Mouse (Mus musculus) monocyte, adult 5-6 weeks (primary cell): ENCODE measurements around the gene Pcnx3. TPM values are rescaled to one million over a fixed set of nuclear protein-coding genes. Genes with fewer than 3 reads are reported as not detected.

Source experiments
- ATAC-seq: fragments of 153-309, 156-312 bp; replicated peaks from 2 replicates; pipeline ENCODE4 v1.8.0; 2017; ENCODE audit warnings: mild to moderate bottlenecking; ENCODE audit not compliant: low TSS enrichment, insufficient number of reproducible peaks, severe bottlenecking, poor library complexity, low FRiP score
- total RNA-seq: library from RNA; stranded (forward); fragments of 200-1000, 200-491, 200-594 nt; gene quantifications from 3 replicates; pipeline ENCODE4 v1.2.3, GENCODE M21; 2017

Pcnx3 gene
- total RNA-seq, 1 experiment from 2014 or later = 13.3 TPM

DNA sequence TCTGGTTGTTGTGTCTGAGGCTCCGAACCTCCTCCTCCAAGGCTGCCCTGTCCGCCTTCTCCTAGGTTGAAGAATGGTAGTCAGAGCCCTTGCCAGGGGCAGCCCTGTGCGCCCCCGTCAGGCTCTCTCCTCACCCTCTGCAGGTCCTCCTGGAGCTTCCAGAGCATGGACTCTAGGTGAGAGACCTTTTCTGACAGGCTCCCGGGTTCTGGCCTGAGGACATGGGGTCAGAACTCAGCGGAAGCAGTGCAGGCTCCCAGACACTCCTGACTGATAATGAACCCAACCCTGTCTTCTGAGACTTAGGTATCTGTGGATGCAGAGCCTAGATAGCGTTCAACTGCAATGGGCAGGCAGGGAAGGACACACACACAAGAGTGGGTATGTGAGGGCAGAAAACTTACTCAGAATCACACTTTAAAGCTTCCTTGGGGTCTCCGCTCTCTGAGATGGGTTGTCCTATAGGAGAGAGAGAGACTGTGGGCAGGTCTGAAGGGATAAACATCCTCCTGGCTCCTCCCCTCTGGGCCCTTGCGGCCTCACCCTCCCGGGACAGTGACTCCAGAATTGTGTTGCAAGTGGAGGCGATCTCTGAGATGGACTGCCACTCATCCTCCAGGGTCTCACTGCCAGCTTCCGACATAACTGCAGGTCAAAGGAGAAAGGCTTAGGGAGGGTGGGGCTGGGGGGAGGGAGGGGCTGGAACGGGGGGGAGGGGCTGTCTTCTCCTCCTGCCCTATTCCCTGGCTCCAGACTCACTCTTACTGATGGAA is 37.0 kb downstream of the Pcnx3 start:
- ATAC-seq = no peak

DNA sequence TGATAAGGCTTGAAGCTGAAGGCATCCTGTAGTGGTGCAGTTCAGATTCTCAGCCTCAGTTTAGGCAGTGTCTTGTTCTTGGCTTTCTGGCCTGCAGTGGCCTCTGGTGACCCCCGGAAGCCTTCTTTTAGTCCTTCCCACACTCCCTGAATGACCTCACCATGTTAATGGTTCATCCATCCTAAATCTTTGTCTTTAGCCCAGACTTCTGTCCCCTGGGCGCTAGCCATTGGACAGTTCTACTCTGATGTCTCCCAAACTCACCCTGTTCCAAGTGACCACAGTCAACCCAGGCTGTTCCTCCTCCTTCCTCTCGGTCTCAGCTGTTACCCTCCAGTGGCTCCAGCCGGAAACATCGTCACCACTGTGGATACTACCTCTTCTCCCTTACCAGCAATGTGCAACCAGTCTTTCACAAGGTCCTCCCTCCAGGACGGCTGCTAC is 39.4 kb downstream of the Pcnx3 start:
- ATAC-seq = peak; percentile 51

DNA sequence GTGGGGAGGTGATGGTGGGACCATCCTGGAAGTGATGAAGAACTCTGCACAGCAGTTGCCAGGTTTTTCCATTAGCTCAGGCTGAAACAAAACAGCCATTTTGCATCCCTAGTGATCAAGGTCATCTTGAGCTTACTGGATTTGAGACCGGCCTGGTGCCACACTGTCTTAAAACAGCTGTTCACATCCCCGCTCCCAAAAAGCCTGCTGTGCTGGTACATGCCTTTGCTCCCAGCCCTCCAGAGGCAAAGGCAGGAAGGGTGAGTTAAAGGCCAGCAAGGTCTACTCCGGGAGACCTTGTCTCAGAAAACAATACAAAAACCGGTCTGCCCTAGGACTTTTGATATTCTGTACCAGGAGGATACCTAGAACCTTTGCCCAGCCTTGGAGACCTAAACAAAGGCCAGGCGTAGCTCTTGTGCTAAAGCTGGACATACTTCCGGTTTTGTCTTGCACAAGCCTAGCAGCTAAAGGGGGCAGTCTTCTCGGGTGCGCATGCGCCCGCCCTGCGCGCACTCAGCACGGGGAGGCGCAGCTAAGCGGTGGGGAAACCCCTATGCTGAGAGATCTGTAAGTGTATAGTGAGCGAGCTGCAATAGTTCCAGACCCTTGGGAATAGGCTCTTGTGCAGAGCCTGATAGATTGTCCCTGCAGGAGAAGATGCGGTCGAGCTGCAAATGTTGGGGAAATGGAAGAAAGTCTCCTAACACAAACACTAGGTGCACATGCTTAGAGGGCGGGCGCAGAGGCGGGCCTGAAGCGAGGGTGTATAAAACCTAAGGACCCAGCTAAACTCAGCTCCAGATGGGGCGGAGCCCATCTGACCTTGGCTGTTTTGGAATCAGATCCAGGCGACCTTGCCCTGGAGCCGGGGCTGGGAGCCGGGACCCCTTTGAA is 40.1 kb downstream of the Pcnx3 start:
- ATAC-seq = peak; percentile 86

DNA sequence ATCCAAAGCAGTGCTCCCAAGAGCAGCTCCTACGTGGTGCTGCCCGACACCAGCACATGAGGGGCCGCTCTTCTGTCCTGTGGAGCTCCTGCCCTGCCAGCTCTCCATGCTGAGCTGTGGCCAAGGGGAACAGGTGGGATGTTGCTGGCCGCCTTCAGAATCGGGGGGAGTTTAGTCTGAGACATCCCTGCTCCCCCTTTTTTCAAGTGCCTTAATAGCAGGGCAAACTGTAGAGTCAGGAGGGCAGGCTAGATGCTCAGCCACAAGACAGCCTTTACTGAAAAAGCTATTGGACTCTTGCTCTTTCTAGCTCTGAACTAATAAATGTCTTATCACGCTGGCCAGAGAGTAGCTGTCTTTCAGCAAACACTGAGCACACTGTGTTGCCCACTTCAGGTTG is 40.9 kb downstream of the Pcnx3 start:
- ATAC-seq = no peak

DNA sequence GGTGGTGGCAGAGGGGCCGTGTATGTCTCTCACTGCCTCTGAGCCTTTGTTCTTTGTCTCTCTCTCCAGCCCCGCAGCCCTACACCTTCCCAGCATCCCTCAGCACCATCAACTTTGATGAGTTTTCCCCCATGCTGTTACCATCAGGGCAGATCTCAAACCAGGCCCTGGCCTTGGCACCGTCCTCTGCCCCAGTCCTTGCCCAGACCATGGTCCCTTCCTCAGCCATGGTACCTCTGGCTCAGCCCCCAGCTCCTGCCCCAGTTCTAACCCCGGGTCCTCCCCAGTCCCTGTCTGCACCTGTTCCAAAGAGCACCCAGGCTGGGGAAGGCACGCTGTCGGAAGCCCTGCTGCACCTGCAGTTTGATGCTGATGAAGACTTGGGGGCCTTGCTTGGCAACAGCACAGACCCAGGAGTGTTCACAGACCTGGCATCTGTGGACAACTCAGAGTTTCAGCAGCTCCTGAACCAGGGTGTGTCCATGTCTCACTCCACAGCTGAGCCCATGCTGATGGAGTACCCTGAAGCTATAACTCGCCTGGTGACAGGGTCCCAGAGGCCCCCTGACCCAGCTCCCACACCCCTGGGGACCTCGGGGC is 41.9 kb downstream of the Pcnx3 start:
- no peak for ATAC-seq

DNA sequence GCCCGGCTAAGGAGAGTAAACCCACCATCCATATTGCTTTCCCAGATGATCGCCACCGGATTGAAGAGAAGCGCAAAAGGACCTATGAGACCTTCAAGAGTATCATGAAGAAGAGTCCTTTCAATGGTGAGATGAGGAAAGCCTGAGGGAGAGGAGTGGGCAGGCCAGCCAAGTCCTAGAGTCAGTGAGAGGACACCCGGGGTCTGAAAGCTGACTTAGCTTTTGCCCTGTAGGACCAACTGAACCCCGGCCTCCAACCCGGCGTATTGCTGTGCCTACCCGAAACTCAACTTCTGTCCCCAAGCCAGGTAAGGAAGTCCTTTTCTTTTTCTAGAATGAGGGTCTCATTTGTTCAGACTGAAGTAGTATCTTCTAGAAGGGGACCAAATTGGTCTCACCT is 43.4 kb downstream of the Pcnx3 start:
- ATAC-seq = no peak

DNA sequence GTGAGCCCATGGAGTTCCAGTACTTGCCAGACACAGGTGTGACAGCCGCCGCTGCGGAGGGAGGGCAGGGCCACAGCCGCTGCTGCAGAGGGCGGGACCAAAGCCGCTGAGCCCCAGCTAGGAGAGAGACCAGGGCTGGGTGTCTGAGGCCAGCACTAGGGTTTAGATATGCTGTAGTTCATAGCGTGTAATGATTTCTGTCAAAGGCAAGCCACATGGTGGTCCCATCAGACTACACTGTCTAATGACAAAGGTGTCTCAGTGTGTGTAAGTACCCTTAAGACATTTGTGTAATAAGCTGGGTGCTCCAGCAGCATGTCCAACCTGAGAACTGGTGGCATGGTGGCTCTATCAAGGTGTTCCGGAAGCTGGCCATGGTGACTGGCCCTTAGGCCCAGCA is 47.1 kb downstream of the Pcnx3 start:
- ATAC-seq = no peak

DNA sequence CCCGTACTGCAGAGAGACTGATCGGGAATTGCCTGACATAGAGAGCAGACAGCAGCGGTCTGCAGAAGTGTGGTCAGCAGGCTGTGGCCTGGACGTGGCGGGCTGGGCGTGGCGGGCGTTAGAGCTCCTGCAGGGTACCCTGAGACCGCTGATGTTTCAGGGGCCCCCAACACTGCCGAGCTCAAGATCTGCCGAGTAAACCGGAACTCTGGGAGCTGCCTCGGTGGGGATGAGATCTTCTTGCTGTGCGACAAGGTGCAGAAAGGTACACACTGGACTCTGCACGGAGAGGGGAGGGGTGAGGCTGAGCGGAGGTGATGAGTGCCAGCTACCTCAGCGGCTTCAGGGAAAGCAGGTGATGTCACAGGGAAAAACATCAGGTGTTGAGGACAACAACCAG is 47.7 kb downstream of the Pcnx3 start:
- ATAC-seq = no peak

DNA sequence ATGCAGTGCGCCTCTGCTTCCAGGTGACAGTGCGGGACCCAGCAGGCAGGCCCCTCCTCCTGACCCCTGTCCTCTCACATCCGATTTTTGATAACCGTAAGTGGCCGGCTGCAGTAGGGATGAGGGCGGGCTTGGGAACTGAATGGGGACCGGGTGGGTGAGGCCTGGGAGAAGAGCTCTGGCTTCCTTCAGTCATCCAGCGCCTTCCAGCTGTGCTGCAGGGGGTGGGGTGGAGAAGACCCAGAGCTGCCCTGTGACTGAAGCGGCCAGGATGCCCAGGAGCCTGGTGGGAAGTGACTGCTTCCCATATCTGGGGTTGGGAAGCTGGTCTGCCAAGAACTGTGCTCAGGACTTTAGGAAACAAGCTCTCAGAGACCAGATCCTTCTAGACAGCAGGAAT is 48.4 kb downstream of the Pcnx3 start:
- ATAC-seq = no peak

DNA sequence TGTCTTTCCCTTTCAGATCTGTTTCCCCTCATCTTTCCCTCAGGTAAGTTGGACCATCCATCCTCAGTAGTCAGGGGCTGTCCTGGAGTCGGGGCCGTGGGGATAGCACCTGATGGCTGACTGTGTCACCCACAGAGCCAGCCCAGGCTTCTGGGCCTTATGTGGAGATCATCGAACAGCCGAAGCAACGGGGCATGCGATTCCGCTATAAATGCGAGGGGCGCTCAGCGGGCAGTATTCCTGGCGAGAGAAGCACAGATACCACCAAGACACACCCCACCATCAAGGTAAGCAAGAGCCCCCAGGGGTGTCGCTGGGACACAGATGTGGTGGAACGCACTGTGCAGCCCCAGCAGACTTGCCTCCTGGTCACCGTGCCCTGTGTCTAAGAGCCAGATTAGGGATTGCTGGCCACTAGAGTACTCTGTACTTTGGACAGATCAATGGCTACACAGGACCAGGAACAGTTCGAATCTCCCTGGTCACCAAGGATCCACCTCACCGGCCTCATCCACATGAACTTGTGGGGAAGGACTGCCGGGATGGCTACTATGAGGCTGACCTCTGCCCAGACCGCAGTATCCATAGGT is 50.2 kb downstream of the Pcnx3 start:
- ATAC-seq = no peak

DNA sequence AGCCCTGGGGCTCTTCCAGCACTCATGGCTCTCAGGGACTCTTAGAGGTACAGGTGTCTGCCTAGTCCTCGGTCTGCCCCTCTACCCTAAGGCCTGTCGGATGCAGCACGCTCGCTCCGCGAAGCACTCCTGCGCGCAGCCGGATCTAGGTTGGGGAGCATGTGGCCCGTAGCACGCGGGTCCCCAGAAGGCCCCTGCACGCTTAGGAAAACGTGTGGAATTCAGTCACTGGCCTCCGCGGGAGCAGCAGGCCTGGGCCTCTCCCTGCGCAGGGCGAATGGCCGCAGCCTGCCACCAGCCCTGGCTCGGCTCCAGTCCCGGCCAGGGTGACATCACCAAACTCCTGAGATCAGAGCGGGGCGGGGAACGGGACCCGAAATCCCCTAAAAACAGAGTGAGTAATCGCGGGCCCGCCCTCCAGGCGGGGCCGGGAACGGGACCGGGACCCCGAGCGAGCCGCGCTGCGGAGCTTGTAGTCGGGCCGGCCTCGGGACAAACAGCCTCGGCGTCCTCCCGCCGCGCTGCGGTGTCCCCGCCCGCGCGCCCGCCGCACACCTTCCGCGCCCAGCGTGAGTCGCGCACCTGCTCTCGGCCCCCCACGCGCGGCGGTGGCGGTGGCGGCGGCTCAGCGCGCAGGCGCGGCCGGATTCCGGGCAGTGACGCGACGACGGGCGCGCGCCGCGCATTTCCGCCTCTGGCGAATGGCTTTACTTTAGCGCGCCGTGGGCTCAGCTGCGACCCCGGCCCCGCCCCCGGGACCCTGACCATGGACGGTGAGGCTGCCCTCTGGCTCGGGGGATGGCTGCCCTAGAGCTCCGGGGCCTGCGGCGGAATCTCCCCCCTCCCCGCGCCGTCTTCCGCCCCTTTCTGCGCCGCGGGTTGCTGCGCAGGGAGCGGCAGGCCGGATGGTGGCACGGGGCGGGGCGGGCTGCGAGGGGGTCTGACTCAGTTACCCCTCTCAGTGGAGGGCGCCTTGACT is 51.4 kb downstream of the Pcnx3 start, which contains the start of gene Rela:
TSS of gene Rela (plus strand) at position 415 of the 979 bp plus-strand sequence.
- ATAC-seq = peak; percentile 83

DNA sequence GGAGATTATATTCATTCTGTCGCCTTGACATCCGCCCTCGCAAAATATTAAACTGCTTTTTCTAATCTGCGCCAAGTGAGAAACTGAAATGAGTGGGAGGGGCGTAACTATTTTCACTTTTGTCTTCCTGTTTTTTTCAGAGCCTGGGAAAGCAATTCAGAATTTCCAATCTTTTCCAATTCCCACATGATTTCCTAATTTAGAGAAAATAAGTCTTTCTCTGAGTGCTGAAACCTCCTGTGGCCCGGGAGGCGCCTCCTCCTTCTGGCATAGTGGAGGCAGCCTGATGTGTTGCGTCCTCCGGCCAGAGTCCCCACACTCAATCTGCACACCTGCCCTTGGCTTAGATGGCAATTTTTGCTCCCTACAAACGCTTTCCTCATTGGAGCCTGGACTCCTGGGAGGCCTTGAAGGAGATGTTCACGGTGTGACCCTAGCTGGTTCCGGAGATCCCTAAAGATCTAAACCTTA is 52.1 kb downstream of the Pcnx3 start:
- ATAC-seq = peak; percentile 6

DNA sequence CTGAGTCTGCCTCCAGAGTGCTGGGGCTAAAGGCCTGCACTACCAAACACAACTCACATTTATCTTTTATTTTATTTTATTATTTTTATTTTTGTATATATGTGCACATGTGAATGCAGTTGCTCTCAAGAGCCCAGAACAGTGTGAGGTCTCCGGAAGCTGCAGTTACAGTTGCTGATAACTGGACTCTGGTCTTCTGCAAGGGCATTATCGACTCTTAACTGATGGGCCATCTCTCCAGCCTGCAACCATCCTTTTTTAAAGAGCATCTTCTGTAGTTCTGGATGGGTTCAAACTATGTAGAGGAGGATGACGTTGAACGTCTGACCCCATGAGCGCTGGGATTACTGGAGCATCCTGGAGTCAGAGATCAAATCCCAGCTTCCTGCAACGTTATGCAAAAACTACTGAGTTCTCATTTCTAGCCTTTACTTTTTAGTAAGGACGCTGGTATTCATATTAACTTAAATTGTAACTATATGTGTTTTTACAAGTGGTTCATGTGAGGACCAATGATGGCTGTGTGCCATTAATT is 52.6 kb downstream of the Pcnx3 start:
- ATAC-seq = no peak

DNA sequence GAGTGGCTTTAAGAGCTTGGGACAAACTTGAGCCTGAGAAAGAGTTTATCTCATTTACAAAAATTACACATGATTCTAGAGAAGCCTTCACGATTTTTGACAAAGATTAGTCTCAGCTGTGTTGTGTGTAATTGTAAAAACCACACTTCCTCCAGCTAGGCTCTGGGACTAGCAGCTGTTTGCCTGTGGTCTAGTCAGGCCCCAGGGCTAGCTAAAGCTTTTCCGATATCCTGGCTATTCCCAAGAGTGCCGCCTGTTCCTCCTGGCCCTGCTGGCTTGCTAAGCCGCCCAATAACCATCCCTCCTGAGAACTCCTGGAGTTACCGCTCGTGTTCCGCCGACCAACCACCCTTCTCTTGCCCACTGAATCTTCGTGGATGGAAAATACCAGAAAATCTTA is 56.6 kb downstream of the Pcnx3 start:
- ATAC-seq = no peak

DNA sequence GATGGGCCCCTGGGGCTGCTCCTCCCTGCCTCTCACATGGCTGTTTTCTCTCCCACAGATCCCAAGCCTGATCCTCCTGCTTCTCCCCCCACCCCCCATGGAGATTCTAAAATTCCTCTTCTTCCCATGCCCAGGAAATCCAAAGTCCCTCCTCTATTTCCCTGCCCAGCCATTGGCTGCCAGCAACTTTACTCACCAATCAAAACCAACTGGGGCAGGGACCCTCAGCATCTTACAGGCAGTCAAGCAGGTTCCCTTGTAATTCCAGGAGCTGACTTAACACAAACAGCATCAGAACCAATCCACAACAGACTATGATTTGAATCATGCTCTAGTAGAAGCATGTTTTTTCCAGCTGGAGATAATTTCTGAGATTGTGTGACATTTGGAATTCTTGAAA is 58.8 kb downstream of the Pcnx3 start:
- ATAC-seq = no peak

DNA sequence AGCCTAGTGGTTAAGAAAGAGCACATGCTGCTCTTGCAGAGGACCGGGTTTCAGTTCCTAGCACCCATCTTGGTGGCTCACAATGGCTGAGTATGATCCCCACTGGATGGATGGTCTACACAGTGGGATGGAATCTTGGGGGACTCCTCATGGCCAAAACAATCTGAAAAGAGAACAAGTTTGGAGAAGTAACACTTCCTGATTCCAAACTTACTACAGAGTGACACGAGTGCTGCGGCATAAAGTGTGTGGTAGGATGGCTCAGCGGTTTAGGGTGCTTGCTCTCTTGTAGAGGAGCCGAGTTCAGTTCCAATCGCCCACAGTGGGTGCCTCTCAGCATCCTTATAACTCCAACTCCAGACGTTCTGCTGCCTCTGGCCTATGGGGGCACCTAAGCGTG is 63.4 kb downstream of the Pcnx3 start:
- ATAC-seq = peak; percentile 72

DNA sequence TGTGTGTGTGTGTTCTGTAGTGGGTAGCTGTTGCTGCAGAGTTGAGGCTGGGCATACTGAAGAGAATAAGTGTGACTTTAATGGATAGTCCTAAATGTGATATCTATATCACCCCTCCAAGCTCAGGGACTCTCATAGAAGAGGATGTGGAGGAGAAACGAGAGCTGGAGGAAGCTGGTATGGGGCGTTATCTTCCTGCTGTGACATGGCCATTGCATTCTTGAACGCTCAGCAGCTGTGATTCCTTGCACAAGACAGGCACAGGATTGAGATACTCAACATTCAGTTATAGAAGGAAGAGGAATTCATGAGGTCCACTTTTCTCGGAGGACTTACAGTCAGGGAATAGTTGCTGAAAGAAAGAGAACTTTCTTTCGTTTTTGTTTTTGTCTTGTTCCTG is 66.8 kb downstream of the Pcnx3 start:
- ATAC-seq = no peak

DNA sequence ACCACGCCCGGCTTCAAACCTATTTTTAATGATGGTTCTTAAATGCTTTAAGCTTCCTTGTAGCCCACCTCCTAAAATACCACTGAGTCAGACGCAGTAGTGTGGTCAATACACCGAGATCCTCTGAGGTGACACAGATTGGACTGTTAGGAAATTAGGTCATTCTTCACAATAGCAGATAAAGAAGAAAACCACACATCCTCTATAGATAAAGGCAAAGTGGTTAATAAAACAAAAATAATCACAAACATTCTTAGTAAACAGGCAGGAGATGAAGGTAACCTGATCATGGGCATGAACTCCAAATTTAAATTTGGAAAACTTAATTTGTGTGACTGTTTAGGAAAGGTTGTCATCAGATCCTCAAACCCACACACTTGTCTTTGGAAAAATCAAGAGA is 68.7 kb downstream of the Pcnx3 start:
- no peak for ATAC-seq
